Mouse (Mus musculus) forebrain, embryonic 14.5 days (tissue): ENCODE data around the gene Sdcbp2. TPM values are rescaled to one million over a fixed set of nuclear protein-coding genes. Genes with fewer than 3 reads are reported as not detected.

ENCODE experiments used
- ATAC-seq: fragments of 200-750 bp; cut with Nextera tagmentation; 2 replicates; pipeline ENCODE4 v1.8.0; 2017; ENCODE audit warnings: mild to moderate bottlenecking, moderate library complexity
- DNase-seq: peaks from one replicate; pipeline ENCODE4 v3.0.0-alpha.2; 2015; ENCODE audit warnings: low spot score
- H3K27ac ChIP-seq: fragments of 300-500 bp; sonication (generic); 2 replicates; pipeline ENCODE4 v1.5.1; 2014; ENCODE audit warnings: low read depth, mild to moderate bottlenecking, control low read depth, low read length, moderate library complexity
- H3K27me3 ChIP-seq: fragments of 300-500 bp; sonication (generic); replicated peaks from 2 replicates; pipeline ENCODE4 v1.6.1; 2014; ENCODE audit warnings: low read length, control low read depth, mixed read lengths; ENCODE audit not compliant: control insufficient read depth, insufficient read depth
- H3K36me3 ChIP-seq: fragments of 300-500 bp; sonication (generic); 2 replicates; pipeline ENCODE4 v1.6.1; 2014; ENCODE audit warnings: low read length, control low read depth; ENCODE audit not compliant: control insufficient read depth, insufficient read depth
- H3K4me1 ChIP-seq: fragments of 300-500 bp; sonication (generic); 2 replicates; pipeline ENCODE4 v1.6.1; 2014; ENCODE audit warnings: antibody characterized with exemption, low read length, control low read depth; ENCODE audit not compliant: control insufficient read depth, insufficient read depth
- H3K4me2 ChIP-seq: fragments of 300-500 bp; sonication (generic); 2 replicates; pipeline ENCODE4 v1.6.1; 2014; ENCODE audit warnings: mild to moderate bottlenecking, control low read depth, low read length
- H3K4me3 ChIP-seq: fragments of 300-500 bp; sonication (generic); 2 replicates; pipeline ENCODE4 v1.5.1; 2014; ENCODE audit warnings: low read depth, low read length, control low read depth
- H3K9ac ChIP-seq: fragments of 300-500 bp; sonication (generic); 2 replicates; pipeline ENCODE4 v1.6.1; 2014; ENCODE audit warnings: mild to moderate bottlenecking, low read length, control low read depth, moderate library complexity
- H3K9me3 ChIP-seq: fragments of 300-500 bp; sonication (generic); replicated peaks from 2 replicates; pipeline ENCODE4 v1.6.1; 2016; ENCODE audit warnings: low read length, control low read depth, mixed read lengths; ENCODE audit not compliant: control insufficient read depth
- WGBS: fragments of 180-500 bp; shearing (Covaris S2); extraction: QIAGEN DNeasy Blood & Tissue Kit; methylation state at CpG from one replicate; pipeline ENCODE4 v1.1.7; 2014; 5-methylcytosine and 5-hydroxymethylcytosine counted together
- polyA plus RNA-seq: library from polyadenylated mRNA; unstranded; fragments of >200 nt; fragmentation: Nextera tagmentation; extraction: Ambion mirVana; gene quantifications from 2 replicates; pipeline ENCODE4 v1.2.1, GENCODE M21; 2014

Sdcbp2 gene
- polyA plus RNA-seq, 1 experiment from 2014 or later = 1.3 TPM

- Histone ChIP-seq H3K4me1 (no peaks in the 10 kb centered on the region), H3K36me3 (peaks cover 54% of the 10 kb centered on the region), H3K4me3 (no peak overlapping the region), H3K4me2 (no peak overlapping the region), H3K27ac (no peak overlapping the region), H3K9ac (no peak overlapping the region), H3K27me3 (no peaks in the 10 kb centered on the region), H3K9me3 (no peaks in the 10 kb centered on the region)
- ATAC-seq (no peak), DNase-seq (no peak)
- whole genome bisulfite sequencing = 82% methylated on average over 1 of the region's 1 CpGs
These were observed 8.4 kb upstream of the Sdcbp2 start for GRCm38 (mm10) chr2:151564006-151564405.

- DNase-seq (no peak), ATAC-seq (no peak)
- Histone ChIP-seq H3K9me3 (no peaks in the 10 kb centered on the region), H3K9ac (no peak overlapping the region), H3K27me3 (no peaks in the 10 kb centered on the region), H3K36me3 (peaks cover 44% of the 10 kb centered on the region), H3K4me3 (no peak overlapping the region), H3K4me1 (no peaks in the 10 kb centered on the region), H3K27ac (no peak overlapping the region), H3K4me2 (no peak overlapping the region)
- WGBS = 79% methylated on average over 3 of the region's 3 CpGs
These were observed 7.4 kb upstream of the Sdcbp2 start for GRCm38 (mm10) chr2:151564986-151565385.

GRCm38 (mm10) chr2:151566856-151567255 is 5.6 kb upstream of the Sdcbp2 start:
- no peak overlapping the region for H3K4me3 ChIP-seq
- H3K27ac ChIP-seq = no peak overlapping the region
- H3K27me3 ChIP-seq = no peaks in the 10 kb centered on the region
- WGBS = 84% methylated on average over 6 of the region's 6 CpGs
- no peak for ATAC-seq
- no peak for DNase-seq
- no peak overlapping the region for H3K4me2 ChIP-seq
- peaks cover 27% of the 10 kb centered on the region for H3K36me3 ChIP-seq
- H3K4me1 ChIP-seq = no peaks in the 10 kb centered on the region
- no peak overlapping the region for H3K9ac ChIP-seq
- no peaks in the 10 kb centered on the region for H3K9me3 ChIP-seq

- DNase-seq (peak; percentile 5), ATAC-seq (no peak)
These were observed 3.0 kb upstream of the Sdcbp2 start for GRCm38 (mm10) chr2:151569452-151569851.

GRCm38 (mm10) chr2:151573667-151574066 is 1.2 kb downstream of the Sdcbp2 start:
- DNase-seq = no peak
- WGBS = 72% methylated on average over 3 of the region's 3 CpGs
- H3K4me1 ChIP-seq = peaks cover 8% of the 10 kb centered on the region; the same call in 1 of the 2 replicates
- H3K4me3 ChIP-seq = no peak overlapping the region
- H3K9me3 ChIP-seq = no peaks in the 10 kb centered on the region
- H3K27ac ChIP-seq = no peak overlapping the region
- H3K36me3 ChIP-seq = no peaks in the 10 kb centered on the region
- H3K9ac ChIP-seq = no peak overlapping the region
- no peak overlapping the region for H3K4me2 ChIP-seq
- H3K27me3 ChIP-seq = no peaks in the 10 kb centered on the region
- no peak for ATAC-seq

More at GRCm38 (mm10) chr2:151569452-151569851, 3.0 kb upstream of the Sdcbp2 start:
- Histone ChIP-seq H3K9ac (no peak overlapping the region), H3K36me3 (peaks cover 11% of the 10 kb centered on the region), H3K27me3 (no peaks in the 10 kb centered on the region), H3K27ac (no peak overlapping the region), H3K4me2 (no peak overlapping the region), H3K4me3 (no peak overlapping the region), H3K4me1 (no peaks in the 10 kb centered on the region), H3K9me3 (no peaks in the 10 kb centered on the region)
- WGBS = 89% methylated on average over 2 of the region's 2 CpGs

- Histone ChIP-seq H3K4me1 (peaks cover 8% of the 10 kb centered on the region; the same call in 1 of the 2 replicates), H3K36me3 (no peaks in the 10 kb centered on the region), H3K9me3 (no peaks in the 10 kb centered on the region), H3K4me3 (no peak overlapping the region), H3K9ac (no peak overlapping the region), H3K4me2 (no peak overlapping the region), H3K27ac (no peak overlapping the region), H3K27me3 (no peaks in the 10 kb centered on the region)
- DNase-seq = no peak
- ATAC-seq = no peak
- WGBS = 65% methylated on average over 5 of the region's 5 CpGs
These were observed 2.2 kb downstream of the Sdcbp2 start for GRCm38 (mm10) chr2:151574607-151575006.

GRCm38 (mm10) chr2:151575119-151575698 is 2.8 kb downstream of the Sdcbp2 start:
- H3K4me1 ChIP-seq = peaks cover 8% of the 10 kb centered on the region; the same call in 1 of the 2 replicates
- H3K27ac ChIP-seq = peak overlapping the region; percentile 78; the same call in 1 of the 2 replicates
- DNase-seq (peak; percentile 62), ATAC-seq (peak; percentile 1; the same call in 1 of the 2 replicates)
- no peaks in the 10 kb centered on the region for H3K27me3 ChIP-seq
- H3K9ac ChIP-seq = peak overlapping the region; percentile 68
- H3K36me3 ChIP-seq = no peaks in the 10 kb centered on the region
- peak overlapping the region; percentile 41 for H3K4me3 ChIP-seq
- no peaks in the 10 kb centered on the region for H3K9me3 ChIP-seq
- H3K4me2 ChIP-seq = peak overlapping the region; percentile 80
- 30% methylated on average over 7 of the region's 7 CpGs for WGBS

GRCm38 (mm10) chr2:151575699-151576389 is 3.4 kb downstream of the Sdcbp2 start:
- under 1% methylated on average over 38 of the region's 38 CpGs for WGBS

GRCm38 (mm10) chr2:151579183-151579582 is 6.8 kb downstream of the Sdcbp2 start:
- Histone ChIP-seq H3K4me2 (no peak overlapping the region), H3K4me3 (no peak overlapping the region), H3K9ac (no peak overlapping the region), H3K36me3 (no peaks in the 10 kb centered on the region), H3K27ac (no peak overlapping the region), H3K4me1 (peaks cover 8% of the 10 kb centered on the region; the same call in 1 of the 2 replicates), H3K27me3 (no peaks in the 10 kb centered on the region), H3K9me3 (no peaks in the 10 kb centered on the region)
- ATAC-seq (no peak), DNase-seq (no peak)
- 86% methylated on average over 4 of the region's 4 CpGs for WGBS

More at GRCm38 (mm10) chr2:151575699-151576389, 3.4 kb downstream of the Sdcbp2 start:
- H3K27ac ChIP-seq = peak overlapping the region; percentile 78
- H3K4me3 ChIP-seq = peak overlapping the region; percentile 41
- ATAC-seq (peak; percentile 97), DNase-seq (peak; percentile 98)
- peak overlapping the region; percentile 68 for H3K9ac ChIP-seq
- no peaks in the 10 kb centered on the region for H3K27me3 ChIP-seq
- H3K4me1 ChIP-seq = peaks cover 8% of the 10 kb centered on the region; the same call in 1 of the 2 replicates
- H3K9me3 ChIP-seq = no peaks in the 10 kb centered on the region
- H3K36me3 ChIP-seq = no peaks in the 10 kb centered on the region
- peak overlapping the region; percentile 80 for H3K4me2 ChIP-seq
